Mouse (Mus musculus) adrenal gland, adult (tissue): ENCODE data around the gene Rnf214.
A peak's percentile ranks its signal among the peaks of the same experiment; 100 is the strongest.

Experiments
- DNase-seq, 2 experiments: peaks; one replicate each; pipeline ENCODE4 v3.0.0; 2022 to 2023; ENCODE audit warnings: low spot score in 1 of 2; ENCODE audit not compliant: inconsistent age in 2 of 2

The Rnf214 gene

GRCm38 (mm10) chr9:45936883-45937282, 30.2 kb upstream of the Rnf214 start:
- DNase-seq, result peak; percentile 76 to 90

- DNase-seq, result peak; percentile 45 to 58
Measured at GRCm38 (mm10) chr9:45935628-45936210, 29.0 kb upstream of the Rnf214 start, which contains the start of gene Tagln. Gene Tagln, minus strand, starts transcription at chr9:45936058.

GRCm38 (mm10) chr9:45932571-45933415, 26.1 kb upstream of the Rnf214 start:
- no peak for DNase-seq

- no peak for DNase-seq
Measured at GRCm38 (mm10) chr9:45931958-45932357, 25.2 kb upstream of the Rnf214 start.

DNA sequence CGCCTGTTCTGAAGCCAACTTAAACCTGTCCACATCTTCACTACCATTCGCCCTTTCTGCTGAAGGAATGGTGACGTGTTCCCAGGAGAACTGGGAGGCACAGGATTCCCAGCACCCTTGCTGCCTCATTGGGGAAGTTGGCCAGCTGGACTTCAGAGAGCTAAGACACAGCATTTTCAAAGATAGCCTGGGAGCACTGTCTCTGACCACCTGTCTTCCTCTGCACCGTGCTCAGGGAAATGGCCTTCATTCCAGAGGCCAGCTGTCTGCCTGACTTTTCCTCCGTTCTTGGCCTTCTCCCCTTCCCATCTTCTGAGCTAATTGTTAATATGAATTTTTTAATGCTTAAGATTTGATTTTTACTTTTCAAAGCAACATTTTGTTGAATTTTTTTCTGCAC, 22.6 kb upstream of the Rnf214 start:
- DNase-seq, result no peak

- peak in 1 of 2 experiments; percentile 57 for DNase-seq
Measured at GRCm38 (mm10) chr9:45919895-45920294, 13.2 kb upstream of the Rnf214 start.

GRCm38 (mm10) chr9:45917041-45917934, 10.6 kb upstream of the Rnf214 start:
- peak; percentile 64 to 83 for DNase-seq

- DNase-seq, result no peak
Measured at GRCm38 (mm10) chr9:45915659-45916058, 8.9 kb upstream of the Rnf214 start.

- peak; percentile 70 to 91 for DNase-seq
Measured at GRCm38 (mm10) chr9:45911673-45912072, 5.0 kb upstream of the Rnf214 start.

DNA sequence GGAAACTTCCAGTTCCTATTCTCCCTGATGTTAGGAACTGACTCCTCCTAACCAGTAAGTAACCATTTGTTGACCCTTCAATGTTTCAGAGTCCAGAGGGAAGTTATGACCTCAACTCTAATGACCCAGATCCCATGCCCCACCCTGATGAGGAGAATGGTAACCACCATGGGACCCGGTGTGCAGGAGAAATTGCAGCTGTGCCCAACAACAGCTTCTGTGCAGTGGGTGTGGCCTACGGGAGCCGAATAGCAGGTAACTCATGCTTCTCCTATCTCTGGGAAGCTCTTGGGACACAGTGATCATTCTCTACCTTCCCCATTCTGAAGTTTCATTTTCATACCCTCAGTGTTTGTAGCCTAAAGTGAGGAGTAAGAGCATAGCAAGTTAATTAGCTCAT, 4.3 kb upstream of the Rnf214 start:
- DNase-seq, result no peak

- DNase-seq, result no peak
Measured at GRCm38 (mm10) chr9:45907078-45907428, 342 bp upstream of the Rnf214 start.

- peak; percentile 62 to 75 for DNase-seq
Measured at GRCm38 (mm10) chr9:45905811-45906237, 887 bp downstream of the Rnf214 start.

DNA sequence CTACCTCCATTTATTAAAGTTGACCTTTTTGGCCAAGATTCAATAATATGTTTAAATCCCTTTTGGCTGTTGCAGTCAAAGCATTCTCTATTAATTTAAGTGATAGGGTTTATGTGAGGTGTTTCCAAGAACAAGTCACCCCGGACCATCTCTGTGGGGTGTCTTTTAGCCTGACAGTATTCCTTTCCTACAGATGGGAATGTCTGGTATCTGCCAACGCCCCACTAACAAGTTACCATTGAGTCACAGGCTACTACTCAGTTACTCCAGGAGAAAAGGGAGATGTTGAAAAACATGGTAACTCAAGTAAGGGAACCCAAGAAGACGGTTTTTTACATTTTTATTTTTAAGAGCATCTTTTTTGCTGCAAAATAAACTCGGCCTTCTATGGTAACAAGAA, 1.5 kb downstream of the Rnf214 start:
- DNase-seq, result no peak

DNA sequence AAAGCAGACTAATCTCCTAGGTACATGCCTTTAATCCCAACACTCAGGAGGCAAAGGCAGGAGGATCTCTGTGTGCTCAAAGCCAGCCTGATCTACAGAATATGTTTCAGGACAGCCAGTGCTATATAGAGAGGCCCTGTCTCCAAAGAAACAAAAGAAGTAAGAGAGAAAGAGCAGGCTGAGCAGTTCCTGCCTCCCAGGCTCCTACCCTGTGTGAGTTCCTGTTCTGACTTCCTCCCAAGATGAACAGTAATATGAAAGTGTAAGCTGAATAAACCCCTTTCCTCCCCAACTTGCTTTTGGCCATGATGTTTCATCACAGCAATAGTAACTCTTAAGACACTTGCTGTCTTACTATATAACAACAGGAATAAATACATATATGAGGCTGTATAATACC, 13.0 kb downstream of the Rnf214 start:
- no peak for DNase-seq

GRCm38 (mm10) chr9:45877928-45878327, 28.8 kb downstream of the Rnf214 start:
- DNase-seq, result peak in 1 of 2 experiments; percentile 73

DNA sequence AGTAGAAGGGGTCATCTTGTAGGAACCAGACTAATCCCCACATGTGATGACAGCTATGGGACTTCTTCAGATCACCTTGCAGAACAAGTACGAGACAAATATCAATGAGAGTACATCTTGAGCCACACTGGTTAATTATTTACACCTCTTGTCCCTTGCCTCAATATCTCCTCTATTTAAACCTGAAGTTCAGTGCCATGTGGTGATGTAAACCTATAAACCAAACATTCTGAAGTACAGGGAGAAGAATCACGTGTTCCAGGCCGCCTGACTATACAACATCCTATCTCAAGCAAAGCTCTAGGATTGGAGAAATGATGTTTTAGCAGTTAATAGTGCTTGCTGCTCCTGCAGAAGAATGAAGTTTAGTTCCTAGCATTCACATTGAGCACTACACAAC, 36.4 kb downstream of the Rnf214 start:
- no peak for DNase-seq

- no peak for DNase-seq
Measured at GRCm38 (mm10) chr9:45869181-45869580, 37.5 kb downstream of the Rnf214 start.

- no peak for DNase-seq
Measured at GRCm38 (mm10) chr9:45861813-45862212, 44.9 kb downstream of the Rnf214 start.

DNA sequence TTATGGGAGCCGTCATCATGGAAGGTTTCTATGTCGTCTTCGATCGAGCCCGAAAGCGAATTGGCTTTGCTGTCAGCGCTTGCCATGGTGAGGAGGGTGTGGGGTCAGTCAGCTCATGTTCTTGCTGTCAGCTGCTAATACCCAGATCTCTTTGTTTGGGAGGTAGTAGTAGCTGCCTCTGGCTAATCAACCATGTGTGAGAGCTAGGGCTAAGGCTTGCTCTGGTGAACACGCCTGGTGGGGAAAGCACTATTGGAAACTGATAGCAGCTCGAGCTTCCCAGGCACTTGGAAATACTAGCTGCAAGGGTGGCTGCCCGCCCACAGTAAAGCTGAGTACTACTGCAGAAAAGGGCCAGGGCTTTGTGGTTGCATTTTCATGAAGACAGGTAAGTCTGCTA, 47.3 kb downstream of the Rnf214 start:
- DNase-seq, result no peak

- DNase-seq, result no peak
Measured at GRCm38 (mm10) chr9:45854136-45854535, 52.6 kb downstream of the Rnf214 start.

GRCm38 (mm10) chr9:45853695-45854094, 53.0 kb downstream of the Rnf214 start:
- no peak for DNase-seq
